Mouse (Mus musculus) cerebellum, adult (tissue): ENCODE measurements around the gene Poc5.

ENCODE experiments used
- ATAC-seq: cut with Nextera tagmentation; 2 replicates; pipeline ENCODE4 v1.9.2; 2017; ENCODE audit warnings: mild to moderate bottlenecking, moderate library complexity, mixed read lengths; ENCODE audit not compliant: insufficient number of reproducible peaks, low FRiP score, low TSS enrichment

Poc5 gene

GRCm38 (mm10) chr13:96431595-96432156, 43.6 kb downstream of the Poc5 start:
- ATAC-seq = peak; percentile 80

- ATAC-seq = no peak
Measured at GRCm38 (mm10) chr13:96432376-96432811, 44.3 kb downstream of the Poc5 start.

- no peak for ATAC-seq
Measured at GRCm38 (mm10) chr13:96433041-96433440, 44.9 kb downstream of the Poc5 start.

- no peak for ATAC-seq
Measured at GRCm38 (mm10) chr13:96433648-96434190, 45.6 kb downstream of the Poc5 start.

- ATAC-seq = no peak
Measured at GRCm38 (mm10) chr13:96434899-96435331, 46.8 kb downstream of the Poc5 start.

GRCm38 (mm10) chr13:96435793-96436192, 47.7 kb downstream of the Poc5 start:
- ATAC-seq = no peak

GRCm38 (mm10) chr13:96436921-96437320, 48.8 kb downstream of the Poc5 start:
- no peak for ATAC-seq

GRCm38 (mm10) chr13:96440436-96440835, 52.3 kb downstream of the Poc5 start:
- ATAC-seq = no peak

GRCm38 (mm10) chr13:96450205-96450856, 62.2 kb downstream of the Poc5 start:
- no peak for ATAC-seq

- no peak for ATAC-seq
Measured at GRCm38 (mm10) chr13:96450869-96451268, 62.8 kb downstream of the Poc5 start.

- ATAC-seq = no peak; the same call in 1 of the 2 replicates
Measured at GRCm38 (mm10) chr13:96451386-96452140, 63.5 kb downstream of the Poc5 start.

GRCm38 (mm10) chr13:96452621-96453020, 64.5 kb downstream of the Poc5 start:
- ATAC-seq = no peak

- no peak for ATAC-seq
Measured at GRCm38 (mm10) chr13:96454288-96454687, 66.2 kb downstream of the Poc5 start.

GRCm38 (mm10) chr13:96457566-96457965, 69.5 kb downstream of the Poc5 start:
- no peak for ATAC-seq

- no peak for ATAC-seq
Measured at GRCm38 (mm10) chr13:96458018-96458417, 69.9 kb downstream of the Poc5 start.

GRCm38 (mm10) chr13:96458606-96459005, 70.5 kb downstream of the Poc5 start:
- ATAC-seq = no peak

- ATAC-seq = no peak
Measured at GRCm38 (mm10) chr13:96462644-96463043, 74.5 kb downstream of the Poc5 start.

- no peak for ATAC-seq
Measured at GRCm38 (mm10) chr13:96465315-96465714, 77.2 kb downstream of the Poc5 start.
